Mouse (Mus musculus): ENCODE results near the gene Cwc27. TPM values are rescaled to one million over a fixed set of nuclear protein-coding genes. Genes with fewer than 3 reads are reported as not detected.

Cwc27 gene
- polyA plus RNA-seq, 1 experiment from 2014 or later: 41.9 TPM

GRCm38 (mm10) chr13:104816270-104816634 is 690 bp downstream of the Cwc27 start:
- peak overlapping the region; percentile 94 for H3K4me3 ChIP-seq (ENCODE audit: inconsistent target)
- 7% methylated on average over 8 of the region's 8 CpGs for WGBS (ENCODE audit: missing documents)
- no peaks in the 10 kb centered on the region for H3K36me3 ChIP-seq (ENCODE audit: inconsistent target)
- peak overlapping the region; percentile 97 for H3K27ac ChIP-seq
- peaks cover 71% of the 10 kb centered on the region for H3K79me2 ChIP-seq (ENCODE audit: inconsistent target)

- Histone ChIP-seq H3K4me3 (ENCODE audit: inconsistent target) (no peak overlapping the region), H3K27ac (no peak overlapping the region), H3K79me2 (ENCODE audit: inconsistent target) (no peaks in the 10 kb centered on the region), H3K36me3 (ENCODE audit: inconsistent target) (peaks cover 33% of the 10 kb centered on the region; the same call in 1 of the 2 replicates)
- 47% methylated on average over 3 of the region's 3 CpGs for WGBS (ENCODE audit: missing documents)
Observed at GRCm38 (mm10) chr13:104805681-104806080, 11.3 kb downstream of the Cwc27 start.

- Histone ChIP-seq H3K4me3 (ENCODE audit: inconsistent target) (no peak overlapping the region), H3K27ac (no peak overlapping the region), H3K79me2 (ENCODE audit: inconsistent target) (no peaks in the 10 kb centered on the region), H3K36me3 (ENCODE audit: inconsistent target) (peaks cover 30% of the 10 kb centered on the region; the same call in 1 of the 2 replicates)
- 91% methylated on average over 7 of the region's 7 CpGs for WGBS (ENCODE audit: missing documents)
Observed at GRCm38 (mm10) chr13:104799566-104800182, 17.3 kb downstream of the Cwc27 start.

DNA sequence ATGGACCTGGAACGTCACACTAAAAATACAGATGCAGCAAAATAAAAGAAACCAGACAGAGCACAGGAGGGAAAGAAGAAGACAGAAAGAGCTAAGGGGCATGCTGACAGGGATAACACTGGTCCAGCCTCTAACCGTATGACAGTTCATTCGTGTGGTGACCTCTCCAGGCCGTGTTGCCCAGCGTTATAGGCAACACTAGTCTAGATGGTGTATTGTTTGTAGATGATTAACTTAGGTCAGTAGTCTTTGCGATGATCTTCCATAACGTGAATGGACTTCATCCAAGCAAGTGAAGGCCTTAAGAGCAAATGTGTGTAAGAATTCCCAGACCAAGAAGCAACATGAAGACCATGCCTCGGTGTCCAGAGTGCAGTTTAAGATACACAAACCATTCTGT is 17.9 kb downstream of the Cwc27 start:
- 93% methylated on average over 8 of the region's 8 CpGs for WGBS (ENCODE audit: missing documents)
- no peaks in the 10 kb centered on the region for H3K79me2 ChIP-seq (ENCODE audit: inconsistent target)
- H3K27ac ChIP-seq: no peak overlapping the region
- H3K36me3 ChIP-seq (ENCODE audit: inconsistent target): peaks cover 24% of the 10 kb centered on the region; the same call in 1 of the 2 replicates
- no peak overlapping the region for H3K4me3 ChIP-seq (ENCODE audit: inconsistent target)

- peaks cover 13% of the 10 kb centered on the region; the same call in 1 of the 2 replicates for H3K36me3 ChIP-seq (ENCODE audit: inconsistent target)
- H3K27ac ChIP-seq: no peak overlapping the region
- H3K79me2 ChIP-seq (ENCODE audit: inconsistent target): no peaks in the 10 kb centered on the region
- WGBS (ENCODE audit: missing documents): 33% methylated on average over 3 of the region's 3 CpGs
- no peak overlapping the region for H3K4me3 ChIP-seq (ENCODE audit: inconsistent target)
Observed at GRCm38 (mm10) chr13:104794421-104794820, 22.5 kb downstream of the Cwc27 start.

GRCm38 (mm10) chr13:104792184-104792583 is 24.8 kb downstream of the Cwc27 start, which contains the start of gene Srek1ip1:
Srek1ip1 (plus strand) TSS chr13:104792484.
- Histone ChIP-seq H3K27ac (no peak within 1 kb of the TSS), H3K79me2 (ENCODE audit: inconsistent target) (no peaks in the 10 kb centered on the region), H3K4me3 (ENCODE audit: inconsistent target) (no peak within 1 kb of the TSS), H3K36me3 (ENCODE audit: inconsistent target) (peaks cover 8% of the 10 kb centered on the region; the same call in 1 of the 2 replicates)
- WGBS (ENCODE audit: missing documents): 99% methylated on average over 8 of the region's 11 CpGs

DNA sequence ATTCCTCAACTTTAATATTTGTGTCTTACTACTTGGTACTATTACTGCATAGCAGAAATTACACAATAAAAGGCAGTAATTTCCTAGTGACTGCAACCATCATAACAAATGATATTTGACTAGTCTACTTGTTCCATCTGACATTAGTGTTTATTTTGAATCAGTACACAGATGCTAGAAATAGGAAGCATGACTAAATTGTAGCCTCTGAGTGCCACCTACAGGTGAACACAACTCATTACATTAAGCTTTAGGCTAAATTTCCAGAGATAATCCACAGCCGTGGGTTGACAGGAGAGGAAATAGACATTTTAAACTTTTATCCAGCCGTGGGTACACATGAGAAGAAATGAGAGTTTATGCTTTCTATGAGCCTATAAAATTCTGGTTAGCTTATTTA is 27.3 kb downstream of the Cwc27 start:
- Histone ChIP-seq H3K79me2 (ENCODE audit: inconsistent target) (no peaks in the 10 kb centered on the region), H3K4me3 (ENCODE audit: inconsistent target) (no peak overlapping the region), H3K27ac (no peak overlapping the region), H3K36me3 (ENCODE audit: inconsistent target) (peaks cover 8% of the 10 kb centered on the region; the same call in 1 of the 2 replicates)
- 0% methylated on average over 2 of the region's 2 CpGs for WGBS (ENCODE audit: missing documents)

GRCm38 (mm10) chr13:104787260-104787659 is 29.7 kb downstream of the Cwc27 start:
- H3K4me3 ChIP-seq (ENCODE audit: inconsistent target): no peak overlapping the region
- WGBS (ENCODE audit: missing documents): 100% methylated on average over 4 of the region's 4 CpGs
- H3K79me2 ChIP-seq (ENCODE audit: inconsistent target): no peaks in the 10 kb centered on the region
- H3K36me3 ChIP-seq (ENCODE audit: inconsistent target): peaks cover 3% of the 10 kb centered on the region; the same call in 1 of the 2 replicates
- H3K27ac ChIP-seq: no peak overlapping the region

DNA sequence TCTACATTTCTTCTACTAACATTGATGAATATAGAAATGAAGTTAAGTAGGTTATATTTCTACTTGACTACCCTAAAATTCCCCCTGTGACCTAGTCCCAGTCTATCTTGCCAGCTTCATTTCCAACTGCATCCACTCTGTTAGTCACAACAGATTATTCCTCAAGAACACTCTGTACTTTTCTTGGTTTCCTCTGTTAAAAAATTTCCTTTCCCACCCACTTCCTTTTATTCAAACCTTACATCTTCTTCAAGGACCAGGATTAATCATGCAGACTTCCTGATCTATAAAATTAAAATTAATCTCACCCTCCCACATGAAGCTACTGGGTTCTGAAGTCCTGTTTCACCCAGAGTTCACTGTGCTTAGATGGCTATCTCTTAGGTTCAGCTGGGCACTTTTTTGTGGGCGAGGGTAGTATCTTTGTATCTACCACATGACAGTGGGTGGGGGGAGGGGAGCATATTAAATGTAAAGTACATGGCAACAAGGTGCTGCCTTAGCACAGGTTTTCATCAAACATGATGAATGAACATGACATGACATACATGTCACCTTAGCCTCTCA is 37.8 kb downstream of the Cwc27 start:
- no peak overlapping the region for H3K4me3 ChIP-seq (ENCODE audit: inconsistent target)
- WGBS (ENCODE audit: missing documents): 62% methylated on average over 1 of the region's 1 CpGs
- no peak overlapping the region for H3K27ac ChIP-seq
- H3K79me2 ChIP-seq (ENCODE audit: inconsistent target): no peaks in the 10 kb centered on the region
- H3K36me3 ChIP-seq (ENCODE audit: inconsistent target): no peaks in the 10 kb centered on the region

GRCm38 (mm10) chr13:104763193-104763592 is 53.7 kb downstream of the Cwc27 start:
- Histone ChIP-seq H3K36me3 (ENCODE audit: inconsistent target) (no peaks in the 10 kb centered on the region), H3K4me3 (ENCODE audit: inconsistent target) (no peak overlapping the region), H3K79me2 (ENCODE audit: inconsistent target) (no peaks in the 10 kb centered on the region), H3K27ac (no peak overlapping the region)
- WGBS (ENCODE audit: missing documents): 74% methylated on average over 3 of the region's 3 CpGs

DNA sequence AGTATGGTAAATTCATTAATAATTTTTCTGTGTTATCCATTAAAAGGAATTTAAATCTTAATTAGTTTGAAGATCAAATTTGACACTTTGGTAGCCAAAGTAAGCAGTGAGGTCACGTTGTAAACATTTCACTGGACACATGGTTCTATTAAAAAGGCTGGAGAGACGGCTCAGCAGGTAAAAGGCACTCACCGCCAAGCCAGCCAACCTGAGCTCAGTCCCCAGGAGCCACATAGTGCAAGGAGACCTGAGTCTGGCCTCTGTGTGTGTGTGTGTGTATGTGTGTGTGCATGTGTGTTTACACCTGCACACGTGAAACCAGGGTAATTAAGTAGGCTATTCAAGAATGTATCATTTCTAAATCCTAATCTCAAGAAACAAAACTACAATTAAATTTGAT is 54.5 kb downstream of the Cwc27 start:
- no peak overlapping the region for H3K27ac ChIP-seq
- H3K79me2 ChIP-seq (ENCODE audit: inconsistent target): no peaks in the 10 kb centered on the region
- no peak overlapping the region for H3K4me3 ChIP-seq (ENCODE audit: inconsistent target)
- no peaks in the 10 kb centered on the region for H3K36me3 ChIP-seq (ENCODE audit: inconsistent target)
- 100% methylated on average over 4 of the region's 4 CpGs for WGBS (ENCODE audit: missing documents)

- 100% methylated on average over 1 of the region's 1 CpGs for WGBS (ENCODE audit: missing documents)
- no peaks in the 10 kb centered on the region for H3K79me2 ChIP-seq (ENCODE audit: inconsistent target)
Observed at GRCm38 (mm10) chr13:104759381-104759780, 57.6 kb downstream of the Cwc27 start.

DNA sequence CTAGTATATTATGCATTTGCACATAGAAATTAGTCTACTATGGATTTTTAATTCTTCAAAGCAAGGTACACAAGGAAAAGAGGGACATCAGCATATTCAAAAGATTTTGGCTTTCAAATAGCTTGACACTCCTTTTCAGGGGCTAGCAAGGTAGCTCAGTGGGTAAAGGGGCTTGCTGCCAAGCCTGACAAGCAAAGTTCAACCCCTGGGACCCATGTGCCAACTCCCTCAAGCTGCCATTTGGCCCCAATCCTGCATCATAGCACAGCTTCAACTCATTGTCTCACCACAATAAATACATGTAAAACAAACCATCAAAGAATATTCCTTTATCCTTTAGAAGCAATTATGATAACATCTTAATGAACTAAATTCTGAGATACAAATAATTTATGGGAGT is 69.9 kb downstream of the Cwc27 start:
- Histone ChIP-seq H3K4me3 (ENCODE audit: inconsistent target) (no peak overlapping the region), H3K79me2 (ENCODE audit: inconsistent target) (no peaks in the 10 kb centered on the region), H3K27ac (no peak overlapping the region), H3K36me3 (ENCODE audit: inconsistent target) (no peaks in the 10 kb centered on the region)

More at GRCm38 (mm10) chr13:104759381-104759780, 57.6 kb downstream of the Cwc27 start:
- no peak overlapping the region for H3K27ac ChIP-seq
- no peaks in the 10 kb centered on the region for H3K36me3 ChIP-seq (ENCODE audit: inconsistent target)
- no peak overlapping the region for H3K4me3 ChIP-seq (ENCODE audit: inconsistent target)

- H3K36me3 ChIP-seq (ENCODE audit: inconsistent target): no peaks in the 10 kb centered on the region
- 100% methylated on average over 4 of the region's 4 CpGs for WGBS (ENCODE audit: missing documents)
- H3K79me2 ChIP-seq (ENCODE audit: inconsistent target): no peaks in the 10 kb centered on the region
- no peak overlapping the region for H3K4me3 ChIP-seq (ENCODE audit: inconsistent target)
- no peak overlapping the region for H3K27ac ChIP-seq
Observed at GRCm38 (mm10) chr13:104742866-104743265, 74.1 kb downstream of the Cwc27 start.

- WGBS (ENCODE audit: missing documents): 86% methylated on average over 3 of the region's 3 CpGs
- no peaks in the 10 kb centered on the region for H3K79me2 ChIP-seq (ENCODE audit: inconsistent target)
- no peak overlapping the region for H3K27ac ChIP-seq
- H3K36me3 ChIP-seq (ENCODE audit: inconsistent target): no peaks in the 10 kb centered on the region
- H3K4me3 ChIP-seq (ENCODE audit: inconsistent target): no peak overlapping the region
Observed at GRCm38 (mm10) chr13:104729261-104730046, 87.5 kb downstream of the Cwc27 start.

All from macrophage (primary cell).